Mouse (Mus musculus): ENCODE measurements at regions not wholly inside any gene's neighbourhood (a gene's known extent, or its start where the extent isn't known, plus 50 kb on each side); places are given as distances from the start of the nearest gene placed in this dataset.

DNA sequence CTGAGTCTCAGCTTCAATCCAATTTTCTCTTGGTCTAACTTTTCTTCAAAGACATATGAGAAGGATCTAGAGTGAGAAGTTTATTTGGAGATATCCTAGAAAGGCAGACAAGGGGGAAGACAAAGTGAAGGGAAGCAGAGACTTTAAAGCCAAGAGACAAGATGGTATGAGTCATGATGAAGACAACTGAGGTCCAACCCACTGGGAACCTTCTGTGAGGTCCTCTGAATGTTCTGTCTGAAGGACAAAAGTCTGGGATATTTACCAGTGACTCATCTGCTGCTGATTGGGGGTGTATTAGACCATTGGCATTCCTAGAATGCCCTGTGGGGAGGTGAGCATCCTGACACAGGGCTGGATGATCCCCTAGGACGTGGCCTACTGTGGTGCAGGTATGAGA lies 61.0 kb upstream of the Syndig1 start:
- H3K36me3 ChIP-seq (ENCODE audit: insufficient read depth) = no peaks in the 10 kb centered on the region
- no peak overlapping the region for H3K27ac ChIP-seq (ENCODE audit: low read depth)
- no peaks in the 10 kb centered on the region for H3K4me1 ChIP-seq (ENCODE audit: insufficient read depth)
- no peak overlapping the region for H3K4me2 ChIP-seq
- ATAC-seq (ENCODE audit: insufficient read depth) (no peak), DNase-seq (no peak)
- TF ChIP-seq CTCF (IDR thresholded peaks at IDR 0.05; ENCODE audit: low read depth) = no peak
- no peak overlapping the region for H3K4me3 ChIP-seq (ENCODE audit: low read depth, low read length)
- H3K9me3 ChIP-seq (ENCODE audit: low read depth, low read length) = no peaks in the 10 kb centered on the region
- no peaks in the 10 kb centered on the region for H3K27me3 ChIP-seq (ENCODE audit: insufficient read depth, low read length)
- 79% methylated on average over 1 of the region's 1 CpGs for WGBS
- no peak overlapping the region for H3K9ac ChIP-seq

DNA sequence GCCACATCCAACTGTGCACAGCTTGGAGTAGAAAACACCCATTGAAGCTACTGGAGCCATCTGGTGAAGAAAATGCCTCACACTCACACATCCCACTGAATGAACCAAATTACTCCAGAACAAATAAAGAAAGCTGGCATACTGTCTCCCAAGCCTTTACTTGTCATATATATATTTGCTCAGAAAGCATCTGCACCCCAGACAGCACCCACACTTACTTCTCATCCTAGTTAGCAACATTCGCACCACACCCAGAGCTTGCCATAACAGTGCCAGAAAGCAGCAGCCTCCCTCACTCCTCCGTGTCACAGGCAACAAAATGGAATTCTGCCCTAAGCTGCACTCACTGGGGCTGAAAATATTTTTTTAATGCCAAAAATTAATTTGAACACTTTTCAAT lies 60.5 kb upstream of the Syndig1 start:
- H3K4me1 ChIP-seq (ENCODE audit: insufficient read depth) = no peaks in the 10 kb centered on the region
- no peak for DNase-seq
- TF ChIP-seq CTCF (IDR thresholded peaks at IDR 0.05; ENCODE audit: low read depth) = no peak
- H3K27ac ChIP-seq (ENCODE audit: low read depth) = no peak overlapping the region
- H3K9ac ChIP-seq = no peak overlapping the region
- H3K4me2 ChIP-seq = no peak overlapping the region
- H3K27me3 ChIP-seq (ENCODE audit: insufficient read depth, low read length) = no peaks in the 10 kb centered on the region
- no peak overlapping the region for H3K4me3 ChIP-seq (ENCODE audit: low read depth, low read length)
- no peaks in the 10 kb centered on the region for H3K9me3 ChIP-seq (ENCODE audit: low read depth, low read length)
- ATAC-seq (ENCODE audit: insufficient read depth) = no peak
- WGBS = 60% methylated on average over 2 of the region's 2 CpGs
- H3K36me3 ChIP-seq (ENCODE audit: insufficient read depth) = no peaks in the 10 kb centered on the region

DNA sequence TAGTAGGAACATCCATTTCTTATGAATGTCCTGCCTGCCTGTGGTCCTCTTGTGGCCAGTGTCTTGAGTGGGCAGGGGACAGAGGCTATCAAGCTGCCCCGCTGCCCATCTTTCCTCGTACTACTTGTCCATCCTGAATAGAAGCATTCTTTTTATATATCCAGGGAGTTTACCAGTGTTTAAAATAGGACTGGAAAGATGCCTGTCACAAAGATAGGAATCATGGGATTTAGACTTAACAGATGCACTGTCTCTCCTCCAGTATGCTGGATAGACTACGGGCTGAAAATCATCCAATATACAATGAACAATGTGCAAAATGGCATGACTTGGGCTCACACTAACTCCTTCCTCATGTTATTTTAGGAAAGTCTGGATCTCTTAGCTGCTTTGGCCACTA lies 51.7 kb upstream of the Syndig1 start:
- no peak for ATAC-seq (ENCODE audit: insufficient read depth)
- Histone ChIP-seq H3K4me3 (ENCODE audit: low read depth, low read length) (no peak overlapping the region), H3K27me3 (ENCODE audit: insufficient read depth, low read length) (no peaks in the 10 kb centered on the region), H3K9me3 (ENCODE audit: low read depth, low read length) (no peaks in the 10 kb centered on the region), H3K36me3 (ENCODE audit: insufficient read depth) (no peaks in the 10 kb centered on the region), H3K27ac (ENCODE audit: low read depth) (no peak overlapping the region), H3K9ac (no peak overlapping the region), H3K4me2 (no peak overlapping the region), H3K4me1 (ENCODE audit: insufficient read depth) (no peaks in the 10 kb centered on the region)
- TF ChIP-seq CTCF (IDR thresholded peaks at IDR 0.05; ENCODE audit: low read depth) = no peak
- DNase-seq = no peak
- WGBS = 84% methylated on average over 3 of the region's 3 CpGs
